Mouse (Mus musculus): ENCODE measurements around the gene Pde6h.

GRCm38 (mm10) chr6:136906937-136907293 lies 16.7 kb upstream of the Pde6h start:
- TF ChIP-seq CTCF (IDR thresholded peaks at IDR 0.05; ENCODE audit: low read depth) = no peak
- TF ChIP-seq EP300 (IDR thresholded peaks at IDR 0.05; ENCODE audit: low read depth) = no peak

Measured in heart, postnatal 0 days (tissue).